Mouse (Mus musculus) layer of hippocampus, adult 18-20 months (tissue): ENCODE results near the gene Mark4. TPM values are rescaled to one million over a fixed set of nuclear protein-coding genes. Genes with fewer than 3 reads are reported as not detected.

Experiments
- DNase-seq, 2 experiments: peaks; one replicate each; pipeline ENCODE4 v3.0.0; 2022; ENCODE audit warnings: low spot score in 2 of 2
- microRNA-seq, 2 experiments: library from miRNA; unstranded; fragments of <30 nt; microRNA quantifications; one replicate each; pipeline ENCODE4 v1.2.0; 2021
- total RNA-seq, 2 experiments: library from RNA; stranded (reverse); gene quantifications; 2 replicates each; pipeline ENCODE4 v1.2.3; 2021

The Mark4 gene
- total RNA-seq, 2 experiments from 2014 or later = 88.3 to 92.0 TPM

- DNase-seq = no peak
These were observed 56.0 kb downstream of the Mark4 start for GRCm38 (mm10) chr7:19402535-19403112.

DNA sequence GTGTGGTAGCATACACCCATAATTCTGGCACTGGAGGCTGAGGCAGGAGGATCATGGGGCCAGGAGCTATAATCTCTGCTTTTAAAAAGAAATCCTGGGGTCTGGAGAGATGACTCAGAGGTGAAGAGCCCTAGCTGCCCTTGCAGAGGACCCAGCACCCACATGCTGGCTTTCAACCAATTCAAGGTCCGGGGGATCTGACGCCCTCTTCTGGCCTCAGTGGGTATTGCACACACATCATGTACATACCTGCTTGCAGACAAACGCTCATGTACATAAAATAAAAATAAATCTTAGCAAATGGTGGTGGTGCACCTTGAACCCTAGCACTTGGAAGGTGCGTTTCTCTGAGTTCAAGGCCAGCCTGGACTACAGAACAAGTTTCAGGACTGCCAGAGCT is 57.7 kb downstream of the Mark4 start:
- DNase-seq = no peak

DNA sequence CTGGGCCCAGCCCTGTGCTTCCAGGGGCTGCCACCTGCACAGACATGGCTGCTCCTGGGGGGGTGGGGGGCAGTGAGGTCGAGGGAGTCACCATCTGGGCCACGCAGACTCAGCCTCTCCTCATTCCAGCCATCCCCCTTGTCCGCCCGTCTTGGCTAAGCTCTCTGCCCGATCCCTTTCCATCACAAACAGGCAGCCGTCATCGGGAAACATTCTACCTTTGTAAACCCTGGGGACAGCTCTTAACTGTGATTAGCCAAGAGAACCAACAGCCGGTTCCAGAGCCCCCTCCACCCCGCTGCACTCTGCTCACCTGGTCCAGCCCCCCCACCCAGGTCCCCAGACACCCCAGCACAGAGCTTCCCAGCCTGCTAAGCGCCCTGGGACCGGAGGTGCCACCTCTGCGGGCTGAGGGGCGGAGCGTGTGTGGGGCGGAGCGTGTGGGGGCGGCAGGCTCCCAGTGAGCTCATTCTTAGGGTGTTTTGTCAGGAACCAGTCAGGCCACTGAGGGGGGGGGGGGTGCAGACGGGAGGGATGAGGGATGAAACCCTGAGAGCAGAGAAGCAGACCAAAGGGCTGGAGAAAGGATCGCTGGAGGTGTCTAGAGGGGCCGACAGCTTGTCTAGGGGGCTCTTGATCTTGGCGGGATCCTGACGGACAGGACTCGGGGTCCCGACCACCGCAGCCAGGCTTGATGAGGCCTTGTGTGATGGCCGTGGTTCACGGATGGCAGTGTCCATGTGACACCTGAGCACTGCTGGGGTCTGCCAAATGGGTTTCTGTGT is 58.9 kb downstream of the Mark4 start:
- DNase-seq = no peak

GRCm38 (mm10) chr7:19394484-19394883 is 64.1 kb downstream of the Mark4 start:
- no peak for DNase-seq

DNA sequence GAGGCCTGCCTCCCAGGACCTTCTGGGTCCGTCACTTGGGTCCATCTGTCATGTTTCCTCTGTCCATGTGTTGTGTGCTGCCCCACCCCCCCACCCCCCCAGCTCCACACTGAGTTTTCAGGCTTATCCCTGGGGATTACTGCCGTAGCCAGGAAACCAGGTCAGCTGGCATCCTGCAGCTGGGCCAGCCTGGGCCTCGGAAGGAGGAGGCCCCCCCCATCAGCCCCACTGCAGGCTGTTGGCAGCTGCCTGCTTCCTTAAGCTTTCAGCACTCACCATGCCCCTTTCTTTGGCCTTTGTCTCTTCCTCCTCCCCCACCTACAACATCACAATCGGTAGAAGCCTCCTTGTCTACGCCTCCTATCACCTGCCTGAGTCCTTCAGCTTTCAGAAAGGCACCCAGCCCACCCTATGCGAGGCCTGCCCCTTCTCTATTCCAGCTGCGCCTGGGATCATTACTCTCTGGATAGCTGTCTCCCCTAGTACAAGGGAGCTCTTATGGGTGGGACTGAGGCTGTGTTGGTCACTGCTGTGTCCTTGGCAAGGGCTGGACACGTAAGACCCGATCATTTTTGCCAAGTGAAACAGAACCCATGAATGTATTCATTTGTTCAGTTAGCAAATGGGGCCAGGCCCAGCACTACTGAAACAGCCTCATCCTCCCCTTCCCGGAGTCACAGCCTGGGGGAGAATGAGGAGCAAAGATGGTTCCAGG is 69.8 kb downstream of the Mark4 start:
- DNase-seq = no peak

GRCm38 (mm10) chr7:19383708-19384107 is 74.9 kb downstream of the Mark4 start:
- DNase-seq = no peak

DNA sequence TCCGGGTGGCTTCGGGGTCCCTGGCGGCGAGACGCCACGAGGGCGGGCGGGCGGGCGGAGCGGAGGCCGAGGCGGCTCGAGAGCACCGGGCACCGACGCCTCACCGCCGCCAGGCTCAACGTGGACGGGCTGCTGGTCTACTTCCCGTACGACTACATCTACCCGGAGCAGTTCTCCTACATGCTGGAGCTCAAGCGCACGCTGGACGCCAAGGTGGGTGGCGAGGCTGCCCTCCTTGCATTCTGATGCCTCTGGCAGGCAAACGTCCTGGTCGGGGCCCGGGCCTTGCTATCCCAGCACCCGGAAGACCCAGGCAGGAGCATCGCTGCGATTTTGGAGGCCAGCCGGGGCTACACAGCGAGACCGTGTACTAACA is 76.5 kb downstream of the Mark4 start:
- peak in 1 of 2 experiments; percentile 39 for DNase-seq

GRCm38 (mm10) chr7:19381377-19382165 is 77.0 kb downstream of the Mark4 start, which contains the start of gene Ercc2:
Gene Ercc2 (plus strand): TSS chr7:19382010.
- DNase-seq = peak; percentile 98

GRCm38 (mm10) chr7:19378049-19378448 is 80.6 kb downstream of the Mark4 start:
- DNase-seq = no peak

GRCm38 (mm10) chr7:19376019-19376418 is 82.6 kb downstream of the Mark4 start:
- DNase-seq = no peak

DNA sequence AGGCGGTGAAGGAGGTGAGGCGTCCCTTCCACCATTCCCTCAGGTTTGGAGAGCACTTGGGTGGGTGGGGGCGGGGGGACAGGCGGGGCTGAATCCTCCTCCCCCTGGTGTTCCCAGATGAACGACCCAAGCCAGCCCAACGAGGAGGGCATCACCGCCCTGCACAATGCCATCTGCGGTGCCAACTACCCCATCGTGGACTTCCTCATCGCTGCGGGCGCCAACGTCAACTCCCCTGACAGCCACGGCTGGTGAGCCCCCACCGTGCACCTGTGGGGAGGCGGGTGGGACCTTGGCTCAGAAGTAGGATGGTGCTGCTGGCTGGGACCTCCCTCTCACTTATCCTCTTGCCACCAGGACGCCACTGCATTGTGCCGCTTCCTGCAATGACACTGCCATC is 83.3 kb downstream of the Mark4 start:
- no peak for DNase-seq

Small RNA genes within 50 kb of the gene (microRNA-seq; reads per million reads assigned to microRNA genes)
- gene Mir343 = 0 reads per million in 2 experiments

Other genes starting within 250 kb of the Mark4 start
- gene Gpr4, start 246.3 kb downstream of the Mark4 start, total RNA-seq = 1 to 10 TPM; 1.3 to 1.4 TPM
- gene Opa3, start 230.5 kb downstream of the Mark4 start, total RNA-seq = 10 to 100 TPM; 41.3 to 42.6 TPM
- 10 to 100 TPM; 14.2 to 17.0 TPM for gene Vasp, start 187.0 kb downstream of the Mark4 start, total RNA-seq
- gene Ppm1n, start 178.8 kb downstream of the Mark4 start, total RNA-seq = not detected
- gene Rtn2, start 176.2 kb downstream of the Mark4 start, total RNA-seq = 10 to 100 TPM; 92.8 to 95.6 TPM
- 10 to 100 TPM; 20.4 to 26.6 TPM for gene Fosb, start 148.8 kb downstream of the Mark4 start, total RNA-seq
- 10 to 100 TPM; 47.7 to 49.0 TPM for gene Ercc1, start 114.0 kb downstream of the Mark4 start, total RNA-seq
- 10 to 100 TPM; 19.9 to 21.0 TPM for gene Cd3eap, start 99.3 kb downstream of the Mark4 start, total RNA-seq
- gene Ppp1r13l, start 99.1 kb downstream of the Mark4 start, total RNA-seq = 1 to 10 TPM; 6.3 to 7.8 TPM
- gene Ercc2, start 76.8 kb downstream of the Mark4 start, total RNA-seq = 10 to 100 TPM; 37.5 to 38.3 TPM
- gene Klc3, start 54.7 kb downstream of the Mark4 start, total RNA-seq = 1 to 10 TPM; 4.5 to 5.5 TPM
- not detected for gene Ckm, start 54.0 kb downstream of the Mark4 start, total RNA-seq
- under 1 TPM; 0.38 to 0.59 TPM for gene Exoc3l2, start 4.5 kb upstream of the Mark4 start, total RNA-seq
- gene Bloc1s3, start 49.5 kb upstream of the Mark4 start, total RNA-seq = 1 to 10 TPM; 6.1 to 6.3 TPM
- 10 to 100 TPM; 20.7 to 21.5 TPM for gene Trappc6a, start 49.6 kb upstream of the Mark4 start, total RNA-seq
- under 1 TPM; 0.56 to 0.57 TPM for gene Nkpd1, start 59.0 kb upstream of the Mark4 start, total RNA-seq
- gene Ppp1r37, start 104.3 kb upstream of the Mark4 start, total RNA-seq = 100 to 1,000 TPM; 122 to 129 TPM
- gene Zfp296, start 118.5 kb upstream of the Mark4 start, total RNA-seq = under 1 TPM; 0.74 to 0.89 TPM
- gene Gemin7, start 118.8 kb upstream of the Mark4 start, total RNA-seq = 10 to 100 TPM; 44.4 to 45.6 TPM
- gene Clasrp, start 145.7 kb upstream of the Mark4 start, total RNA-seq = 10 to 100 TPM; 79.5 to 81.8 TPM
- 1 to 10 TPM; 9.1 to 9.7 TPM for gene Relb, start 170.6 kb upstream of the Mark4 start, total RNA-seq
- 100 to 1,000 TPM; 133 to 143 TPM for gene Clptm1, start 206.2 kb upstream of the Mark4 start, total RNA-seq
- not detected for gene Apoc2, start 219.1 kb upstream of the Mark4 start, total RNA-seq
- not detected for gene Gm44805, start 222.6 kb upstream of the Mark4 start, total RNA-seq
- gene Apoc4, start 222.7 kb upstream of the Mark4 start, total RNA-seq = not detected
- 1 to 10 TPM; 5.8 to 8.7 TPM for gene Apoc1, start 233.8 kb upstream of the Mark4 start, total RNA-seq
- gene Apoe, start 240.4 kb upstream of the Mark4 start, total RNA-seq = 1,000 to 10,000 TPM; 2,690 to 2,764 TPM